Mouse (Mus musculus) testis, adult 2 months (tissue): Measurements from ENCODE around the gene Rnf213.

Experiments used
- CTCF ChIP-seq: fragments of 200-500 bp; IDR thresholded peaks from 2 replicates; pipeline ENCODE4 v1.5.1; 2012; ENCODE audit warnings: low read depth, mild to moderate bottlenecking, inconsistent platforms, low read length, moderate library complexity; ENCODE audit not compliant: control insufficient read depth, insufficient read depth, insufficient replicate concordance
- POLR2A ChIP-seq: fragments of 200-500 bp; IDR thresholded peaks from 2 replicates; pipeline ENCODE4 v1.6.1; 2012; ENCODE audit warnings: low read depth, mild to moderate bottlenecking, inconsistent platforms, low read length, moderate library complexity; ENCODE audit not compliant: control insufficient read depth

DNA sequence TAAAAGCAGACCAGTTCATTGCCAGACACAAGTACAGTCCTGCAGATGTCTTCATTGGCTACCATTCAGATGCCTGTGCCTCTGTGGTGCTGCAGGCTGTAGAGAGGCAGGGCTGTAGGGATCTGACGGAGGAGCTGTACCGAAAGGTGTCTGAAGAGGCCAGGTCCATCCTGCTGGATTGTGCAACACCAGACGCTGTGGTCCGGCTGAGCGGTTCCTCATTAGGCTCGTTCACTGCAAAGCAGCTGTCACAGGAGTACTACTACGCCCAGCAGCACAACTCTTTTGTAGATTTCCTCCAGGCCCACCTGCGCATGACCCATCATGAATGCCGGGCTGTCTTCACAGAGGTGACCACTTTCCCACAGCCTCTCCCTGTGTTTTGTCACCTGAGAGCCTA is 50.5 kb downstream of the Rnf213 start:
- TF ChIP-seq CTCF = no peak
- no peak for TF ChIP-seq POLR2A
